Mouse (Mus musculus): ENCODE results near the gene Nprl3. TPM values are rescaled to one million over a fixed set of nuclear protein-coding genes. Genes with fewer than 3 reads are reported as not detected.
A peak's percentile ranks its signal among the peaks of the same experiment; 100 is the strongest.

Nprl3 gene
- polyA plus RNA-seq, 1 experiment from 2014 or later: 48.2 TPM

DNA sequence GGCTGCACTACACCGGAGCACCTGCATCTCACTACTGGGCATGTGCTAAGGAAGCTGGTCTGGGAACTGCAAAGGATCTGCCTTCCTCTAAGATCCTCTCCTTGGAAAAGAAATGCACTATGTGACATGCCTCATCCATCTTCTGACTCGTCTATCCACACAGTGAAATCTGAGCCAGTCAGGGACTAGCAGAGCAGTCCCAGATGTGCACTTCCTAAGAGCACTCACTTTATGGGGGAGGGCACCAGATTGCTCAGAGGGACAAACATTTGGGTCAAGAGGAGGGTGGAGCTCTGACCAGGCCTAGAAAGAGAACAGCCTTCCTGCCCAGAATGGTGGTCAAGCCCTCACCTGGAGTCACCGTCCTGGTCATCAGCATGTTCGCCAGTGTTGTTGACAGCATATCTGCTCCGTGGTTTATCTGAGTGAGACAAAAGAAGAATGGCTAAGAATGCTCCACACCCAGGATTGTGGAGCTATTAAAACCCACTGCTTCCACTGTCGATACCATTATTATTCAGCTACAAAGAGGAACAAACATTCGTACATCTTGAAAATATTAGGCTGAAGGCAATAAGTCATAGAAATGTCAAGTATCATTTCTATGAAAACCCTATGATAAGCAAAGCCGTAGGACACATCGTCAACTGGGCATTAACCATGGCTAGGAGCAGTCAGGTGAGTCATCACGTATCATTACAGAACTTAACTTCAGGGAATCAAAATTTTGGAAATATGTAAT lies 4.7 kb downstream of the Nprl3 start:
- Histone ChIP-seq H3K9ac (no peak overlapping the region), H3K36me3 (peaks cover 5% of the 10 kb centered on the region), H3K27ac (no peak overlapping the region; the same call in 1 of the 2 replicates), H3K4me2 (replicated peaks) (no peak overlapping the region), H3K27me3 (no peaks in the 10 kb centered on the region), H3K4me1 (peaks cover 6% of the 10 kb centered on the region), H3K4me3 (no peak overlapping the region), H3K9me3 (no peaks in the 10 kb centered on the region)
- no peak for ATAC-seq (ENCODE audit: insufficient number of reproducible peaks, insufficient read depth, low FRiP score, low TSS enrichment)
- WGBS: 74% methylated on average over 10 of the region's 10 CpGs

GRCm38 (mm10) chr11:32256566-32256965 lies 10.9 kb downstream of the Nprl3 start:
- H3K36me3 ChIP-seq: peaks cover 24% of the 10 kb centered on the region
- ATAC-seq (ENCODE audit: insufficient number of reproducible peaks, insufficient read depth, low FRiP score, low TSS enrichment): no peak

GRCm38 (mm10) chr11:32256146-32256545 lies 11.4 kb downstream of the Nprl3 start:
- 100% methylated on average over 1 of the region's 1 CpGs for WGBS
- Histone ChIP-seq H3K27ac (no peak overlapping the region), H3K27me3 (no peaks in the 10 kb centered on the region), H3K36me3 (peaks cover 28% of the 10 kb centered on the region), H3K4me3 (no peak overlapping the region), H3K9ac (no peak overlapping the region), H3K9me3 (no peaks in the 10 kb centered on the region), H3K4me2 (replicated peaks) (no peak overlapping the region), H3K4me1 (no peaks in the 10 kb centered on the region)
- no peak for ATAC-seq (ENCODE audit: insufficient number of reproducible peaks, insufficient read depth, low FRiP score, low TSS enrichment)

More at GRCm38 (mm10) chr11:32256566-32256965, 10.9 kb downstream of the Nprl3 start:
- Histone ChIP-seq H3K4me1 (no peaks in the 10 kb centered on the region), H3K27ac (0 out of 2 replicates have a peak overlapping the region, but pooled peaks have one; percentile 14), H3K4me3 (no peak overlapping the region), H3K4me2 (replicated peaks) (no peak overlapping the region), H3K27me3 (no peaks in the 10 kb centered on the region), H3K9ac (no peak overlapping the region), H3K9me3 (no peaks in the 10 kb centered on the region)
- 86% methylated on average over 3 of the region's 3 CpGs for WGBS

GRCm38 (mm10) chr11:32253121-32253520 lies 14.4 kb downstream of the Nprl3 start:
- Histone ChIP-seq H3K27ac (no peak overlapping the region), H3K9me3 (no peaks in the 10 kb centered on the region), H3K4me3 (no peak overlapping the region), H3K9ac (no peak overlapping the region), H3K4me1 (no peaks in the 10 kb centered on the region), H3K27me3 (no peaks in the 10 kb centered on the region), H3K36me3 (peaks cover 37% of the 10 kb centered on the region), H3K4me2 (replicated peaks) (no peak overlapping the region)
- 100% methylated on average over 1 of the region's 1 CpGs for WGBS
- ATAC-seq (ENCODE audit: insufficient number of reproducible peaks, insufficient read depth, low FRiP score, low TSS enrichment): no peak

GRCm38 (mm10) chr11:32250880-32251763 lies 16.4 kb downstream of the Nprl3 start:
- Histone ChIP-seq H3K9me3 (no peaks in the 10 kb centered on the region), H3K4me2 (replicated peaks) (no peak overlapping the region), H3K36me3 (peaks cover 55% of the 10 kb centered on the region), H3K4me3 (no peak overlapping the region), H3K27ac (no peak overlapping the region), H3K4me1 (no peaks in the 10 kb centered on the region), H3K9ac (no peak overlapping the region), H3K27me3 (no peaks in the 10 kb centered on the region)
- WGBS: 85% methylated on average over 8 of the region's 8 CpGs
- no peak for ATAC-seq (ENCODE audit: insufficient number of reproducible peaks, insufficient read depth, low FRiP score, low TSS enrichment)

DNA sequence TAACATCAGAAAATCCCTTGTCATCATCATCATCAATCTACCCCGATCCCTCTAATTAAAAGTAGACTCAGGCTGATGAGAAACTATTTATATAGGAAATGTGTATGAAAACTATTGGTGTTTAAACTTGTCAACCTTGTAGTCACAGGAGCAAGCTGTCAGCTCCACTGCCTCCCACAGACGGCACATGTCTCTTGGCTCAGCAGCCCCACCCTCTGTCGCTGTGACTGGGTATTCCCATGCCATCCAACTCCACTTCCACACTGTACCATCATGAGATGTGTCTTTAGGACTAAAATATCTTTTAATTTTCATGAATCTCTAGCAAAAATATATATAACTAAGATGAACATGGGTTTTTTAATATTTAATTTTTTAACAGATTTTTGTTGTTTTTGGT lies 19.2 kb downstream of the Nprl3 start:
- WGBS: 89% methylated on average over 3 of the region's 3 CpGs
- ATAC-seq (ENCODE audit: insufficient number of reproducible peaks, insufficient read depth, low FRiP score, low TSS enrichment): no peak
- Histone ChIP-seq H3K36me3 (peaks cover 59% of the 10 kb centered on the region), H3K9me3 (no peaks in the 10 kb centered on the region), H3K9ac (no peak overlapping the region), H3K4me3 (no peak overlapping the region), H3K4me1 (0 out of 2 replicates have a peak, but pooled peaks cover 2% of the 10 kb centered on the region), H3K4me2 (replicated peaks) (no peak overlapping the region), H3K27ac (no peak overlapping the region), H3K27me3 (no peaks in the 10 kb centered on the region)

DNA sequence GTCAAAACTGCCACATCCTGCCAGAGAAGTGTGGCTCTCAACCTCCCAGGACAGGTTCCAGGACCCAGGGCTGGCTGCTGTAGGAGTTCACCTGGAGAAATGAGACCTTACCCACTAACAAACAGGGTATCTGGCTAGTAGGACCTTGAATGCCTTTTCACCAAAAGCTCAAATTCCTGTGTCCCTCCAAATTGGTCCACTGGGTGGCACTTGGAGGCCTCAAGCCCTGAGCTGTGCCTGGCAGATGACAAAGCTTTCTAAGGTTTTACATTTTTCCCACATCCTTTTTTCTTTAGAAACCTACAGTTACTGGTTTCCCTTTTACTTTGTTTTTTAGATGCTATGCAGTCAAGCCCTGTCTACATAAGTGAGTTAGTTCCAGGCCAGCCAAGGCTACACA lies 20.4 kb downstream of the Nprl3 start:
- ATAC-seq (ENCODE audit: insufficient number of reproducible peaks, insufficient read depth, low FRiP score, low TSS enrichment): no peak
- Histone ChIP-seq H3K36me3 (peaks cover 53% of the 10 kb centered on the region), H3K9ac (no peak overlapping the region), H3K4me1 (0 out of 2 replicates have a peak, but pooled peaks cover 5% of the 10 kb centered on the region), H3K4me2 (replicated peaks) (no peak overlapping the region), H3K27me3 (no peaks in the 10 kb centered on the region), H3K9me3 (no peaks in the 10 kb centered on the region), H3K4me3 (no peak overlapping the region), H3K27ac (no peak overlapping the region)

DNA sequence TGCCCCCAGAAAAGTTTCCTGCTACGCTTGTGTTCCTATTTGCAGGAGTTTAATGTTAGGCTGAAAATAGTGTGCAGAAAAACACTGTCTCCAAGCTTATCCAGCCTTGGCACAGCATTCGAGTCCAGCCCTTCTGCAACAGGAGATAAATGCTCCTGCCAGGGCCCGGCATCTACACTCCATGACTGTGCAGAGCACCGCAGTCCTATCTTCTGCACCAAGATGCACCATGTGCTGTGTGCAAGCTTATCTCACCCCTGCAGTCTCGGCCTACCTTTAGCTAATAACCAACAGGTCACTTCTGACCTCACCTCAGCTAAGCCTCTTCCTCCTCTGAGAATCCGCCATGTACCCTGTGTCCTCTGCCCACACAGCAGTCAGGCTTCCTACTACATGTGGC lies 21.9 kb downstream of the Nprl3 start:
- no peak overlapping the region for H3K4me3 ChIP-seq
- no peaks in the 10 kb centered on the region for H3K27me3 ChIP-seq
- no peak overlapping the region for H3K4me2 ChIP-seq (replicated peaks)
- H3K9me3 ChIP-seq: no peaks in the 10 kb centered on the region
- H3K9ac ChIP-seq: no peak overlapping the region
- peak; percentile 53; the same call in 1 of the 2 replicates for ATAC-seq (ENCODE audit: insufficient number of reproducible peaks, insufficient read depth, low FRiP score, low TSS enrichment)
- 0 out of 2 replicates have a peak, but pooled peaks cover 5% of the 10 kb centered on the region for H3K4me1 ChIP-seq
- WGBS: 92% methylated on average over 6 of the region's 6 CpGs
- H3K36me3 ChIP-seq: peaks cover 60% of the 10 kb centered on the region
- H3K27ac ChIP-seq: no peak overlapping the region

GRCm38 (mm10) chr11:32244617-32245016 lies 22.9 kb downstream of the Nprl3 start:
- H3K36me3 ChIP-seq: peaks cover 61% of the 10 kb centered on the region
- no peaks in the 10 kb centered on the region for H3K27me3 ChIP-seq
- H3K9ac ChIP-seq: no peak overlapping the region
- no peaks in the 10 kb centered on the region for H3K9me3 ChIP-seq
- 0 out of 2 replicates have a peak, but pooled peaks cover 5% of the 10 kb centered on the region for H3K4me1 ChIP-seq
- ATAC-seq (ENCODE audit: insufficient number of reproducible peaks, insufficient read depth, low FRiP score, low TSS enrichment): no peak
- H3K27ac ChIP-seq: peak overlapping the region; percentile 60
- 90% methylated on average over 1 of the region's 1 CpGs for WGBS
- no peak overlapping the region for H3K4me3 ChIP-seq
- no peak overlapping the region for H3K4me2 ChIP-seq (replicated peaks)

- WGBS: 63% methylated on average over 3 of the region's 3 CpGs
- 0 out of 2 replicates have a peak, but pooled peaks cover 5% of the 10 kb centered on the region for H3K4me1 ChIP-seq
- H3K9ac ChIP-seq: no peak overlapping the region
- no peak overlapping the region for H3K4me2 ChIP-seq (replicated peaks)
- no peaks in the 10 kb centered on the region for H3K9me3 ChIP-seq
- no peak for ATAC-seq (ENCODE audit: insufficient number of reproducible peaks, insufficient read depth, low FRiP score, low TSS enrichment)
- H3K4me3 ChIP-seq: no peak overlapping the region
- peak overlapping the region; percentile 60 for H3K27ac ChIP-seq
- H3K27me3 ChIP-seq: no peaks in the 10 kb centered on the region
- H3K36me3 ChIP-seq: peaks cover 61% of the 10 kb centered on the region
Observed at GRCm38 (mm10) chr11:32244064-32244463, 23.4 kb downstream of the Nprl3 start.

GRCm38 (mm10) chr11:32243205-32243955 lies 24.1 kb downstream of the Nprl3 start:
- Histone ChIP-seq H3K4me1 (0 out of 2 replicates have a peak, but pooled peaks cover 5% of the 10 kb centered on the region), H3K4me2 (replicated peaks) (no peak overlapping the region), H3K27ac (peak overlapping the region; percentile 30; the same call in 1 of the 2 replicates), H3K36me3 (peaks cover 61% of the 10 kb centered on the region), H3K9me3 (no peaks in the 10 kb centered on the region), H3K27me3 (no peaks in the 10 kb centered on the region), H3K4me3 (no peak overlapping the region), H3K9ac (no peak overlapping the region)
- ATAC-seq (ENCODE audit: insufficient number of reproducible peaks, insufficient read depth, low FRiP score, low TSS enrichment): no peak
- 50% methylated on average over 7 of the region's 7 CpGs for WGBS
